9 mouse cellular contexts compared by ENCODE assay signal in the genomic region with DNA sequence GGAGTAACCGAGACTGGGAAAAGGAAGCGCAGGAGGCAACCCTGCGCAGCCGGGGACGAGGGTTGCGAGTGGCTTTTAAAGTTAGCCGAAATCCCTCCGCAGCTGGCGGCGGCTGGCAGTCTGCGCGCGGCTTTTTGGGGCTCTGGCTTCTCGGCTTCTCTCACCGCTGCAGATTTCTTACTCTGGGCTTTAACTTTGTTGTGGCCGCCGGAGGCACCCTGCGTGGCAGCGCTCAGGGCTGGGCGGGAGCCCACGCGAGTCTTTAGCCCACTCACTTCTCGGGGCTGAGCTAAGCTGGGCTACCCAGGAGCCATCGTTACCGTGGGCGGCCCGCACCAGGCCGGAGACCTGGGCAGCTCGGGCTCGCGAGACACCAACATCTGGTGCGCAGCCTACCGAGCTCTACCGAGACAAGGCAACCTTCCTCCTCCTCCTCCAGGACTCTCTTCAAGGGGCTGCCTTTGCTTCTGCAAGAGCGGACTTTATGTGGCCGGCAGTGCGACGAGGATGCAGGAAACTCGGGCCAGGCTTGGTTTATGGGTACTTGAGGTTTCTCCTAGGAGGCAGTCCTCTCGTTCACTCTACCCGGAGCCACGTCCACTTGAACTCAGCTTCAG. TPM values are rescaled to one million over a fixed set of nuclear protein-coding genes. Genes with fewer than 3 reads are reported as not detected.
A peak's percentile ranks its signal among the peaks of the same experiment; 100 is the strongest.
DNase-seq lines count a peak whose midpoint lies in the region; ATAC-seq lines count a peak whose summit lies in the region.
"Had no signal": no experiment of that assay in that cellular context is flagged by ENCODE, and none has a peak within 500 bp of the region (broad histone marks: within the 10 kb centered on the region; RNA-seq: fewer than 3 reads in every experiment).

No protein-coding gene starts in this region.

- peak overlapping the region; percentile 34 for H3K4me3 ChIP-seq in intestine, embryonic 15.5 days (replicated peaks)
- H3K4me3 ChIP-seq in stomach, embryonic 14.5 days (ENCODE audit: low read depth, low read length): peak overlapping the region; percentile 25

- H3K4me2 ChIP-seq in intestine, embryonic 15.5 days (replicated peaks): peak overlapping the region; percentile 58
- peak overlapping the region; percentile 51; the same call in 1 of the 2 replicates for H3K4me2 ChIP-seq in stomach, embryonic 14.5 days (replicated peaks; ENCODE audit: low read depth, low read length)

- H3K36me3 ChIP-seq in intestine, embryonic 15.5 days: no peaks in the 10 kb centered on the region
- no peaks in the 10 kb centered on the region for H3K36me3 ChIP-seq in stomach, embryonic 14.5 days (ENCODE audit: control insufficient read depth, insufficient read depth, low read length)

- H3K27me3 ChIP-seq in intestine, embryonic 15.5 days (replicated peaks): peaks cover 97% of the 10 kb centered on the region
- H3K27me3 ChIP-seq in stomach, embryonic 14.5 days (ENCODE audit: control insufficient read depth, insufficient read depth, low read length): peaks cover 86% of the 10 kb centered on the region

- no peak overlapping the region for H3K27ac ChIP-seq in intestine, embryonic 15.5 days
- no peak overlapping the region for H3K27ac ChIP-seq in stomach, embryonic 14.5 days (ENCODE audit: low read length)

- H3K4me1 ChIP-seq in intestine, embryonic 15.5 days (replicated peaks): peaks cover 16% of the 10 kb centered on the region
- no peaks in the 10 kb centered on the region for H3K4me1 ChIP-seq in stomach, embryonic 14.5 days (ENCODE audit: control insufficient read depth, insufficient read depth, low read length)

- under 1% methylated on average over 42 of the region's 42 CpGs for WGBS in intestine, embryonic 15.5 days
- under 1% methylated on average over 42 of the region's 42 CpGs for WGBS in stomach, embryonic 14.5 days

- no peak for ATAC-seq in intestine, embryonic 15.5 days
- no peak for ATAC-seq in stomach, embryonic 14.5 days (ENCODE audit: insufficient number of reproducible peaks, insufficient read depth, low FRiP score, low read depth)
- no peak for ATAC-seq in erythroid progenitor cell, adult 5-6 weeks (replicated peaks; ENCODE audit: low FRiP score, poor library complexity, severe bottlenecking)

- DNase-seq in adrenal gland, postnatal 25 days: peak; percentile 20
- no peak for DNase-seq in adrenal gland, postnatal 14 days
- peak; percentile 8 for DNase-seq in ovary, postnatal 36 days (ENCODE audit: low spot score)
- DNase-seq in ovary, postnatal 10 days (ENCODE audit: low spot score): no peak
- no peak for DNase-seq in MN1 (ENCODE audit: low spot score)
- DNase-seq: lung, embryonic 14.5 days had no signal

- no peaks in the 10 kb centered on the region for H3K9me3 ChIP-seq in intestine, embryonic 15.5 days
- H3K9me3 ChIP-seq in stomach, embryonic 14.5 days (ENCODE audit: control insufficient read depth, low read depth, low read length): no peaks in the 10 kb centered on the region

- H3K9ac ChIP-seq in intestine, embryonic 15.5 days: no peak overlapping the region
- H3K9ac ChIP-seq in stomach, embryonic 14.5 days (replicated peaks; ENCODE audit: low read depth, low read length): no peak overlapping the region
- H3K9ac ChIP-seq: lung, embryonic 14.5 days had no signal

RNA-seq across cellular contexts. Expression of a gene that starts 1.1 kb away (rescaled TPM):
- 0.38 and 0.39 TPM in 2 replicates for total RNA-seq in adrenal gland, postnatal 25 days (2021)
- total RNA-seq in adrenal gland, postnatal 14 days (2021): 0.30 and 0.64 TPM in 2 replicates
- 0.39 and 0.43 TPM in 2 replicates for polyA plus RNA-seq in intestine, embryonic 15.5 days (2015; fragmentation: Nextera tagmentation; extraction: Ambion mirVana)
- 1.1 TPM in 2 replicates for polyA plus RNA-seq in stomach, embryonic 14.5 days (2014; fragmentation: Nextera tagmentation; extraction: Ambion mirVana)
- total RNA-seq in erythroid progenitor cell, adult 5-6 weeks (2015; ENCODE audit: low replicate concordance): not detected in 2 replicates
- not detected in 2 replicates for total RNA-seq in erythroid progenitor cell, adult 5-6 weeks (2017; ENCODE audit: low replicate concordance)
- polyA plus RNA-seq: lung, embryonic 14.5 days had no signal

Comparison
In these comparisons a context has a peak if more than half of its experiments do, and no peak if none do; other contexts are left out.
1. DNase-seq: peak in adrenal gland, postnatal 25 days (single experiment) and ovary, postnatal 36 days (single experiment); none in adrenal gland, postnatal 14 days (single experiment), ovary, postnatal 10 days (single experiment) and MN1 (single experiment).